Mouse (Mus musculus) embryo, embryonic 10.5 days (tissue): ENCODE results near the gene Toe1.

Experiments used
- DNase-seq: peaks from one replicate; pipeline ENCODE4 v3.0.0-alpha.2; 2015; ENCODE audit warnings: low spot score

Gene Toe1

GRCm38 (mm10) chr4:116792453-116792852 is 15.0 kb downstream of the Toe1 start:
- DNase-seq, result no peak

- DNase-seq, result peak; percentile 95
Measured at GRCm38 (mm10) chr4:116788956-116789355, 18.5 kb downstream of the Toe1 start.

- DNase-seq, result peak; percentile 18
Measured at GRCm38 (mm10) chr4:116787985-116788760, 19.3 kb downstream of the Toe1 start.

GRCm38 (mm10) chr4:116786587-116786986 is 20.9 kb downstream of the Toe1 start:
- DNase-seq, result no peak

- peak; percentile 64 for DNase-seq
Measured at GRCm38 (mm10) chr4:116782171-116782570, 25.3 kb downstream of the Toe1 start.

GRCm38 (mm10) chr4:116781366-116781765 is 26.1 kb downstream of the Toe1 start:
- DNase-seq, result no peak

GRCm38 (mm10) chr4:116780541-116780940 is 26.9 kb downstream of the Toe1 start:
- no peak for DNase-seq

- DNase-seq, result no peak
Measured at GRCm38 (mm10) chr4:116777079-116777478, 30.4 kb downstream of the Toe1 start.

- DNase-seq, result no peak
Measured at GRCm38 (mm10) chr4:116776391-116776790, 31.0 kb downstream of the Toe1 start.

- DNase-seq, result no peak
Measured at GRCm38 (mm10) chr4:116769060-116769459, 38.4 kb downstream of the Toe1 start.

- DNase-seq, result no peak
Measured at GRCm38 (mm10) chr4:116768510-116768909, 38.9 kb downstream of the Toe1 start.

GRCm38 (mm10) chr4:116764001-116764400 is 43.4 kb downstream of the Toe1 start:
- no peak for DNase-seq

GRCm38 (mm10) chr4:116761914-116762313 is 45.5 kb downstream of the Toe1 start:
- DNase-seq, result no peak

- DNase-seq, result no peak
Measured at GRCm38 (mm10) chr4:116749750-116750149, 57.7 kb downstream of the Toe1 start.
